8 mouse cellular contexts compared by ENCODE assay signal in the genomic region with DNA sequence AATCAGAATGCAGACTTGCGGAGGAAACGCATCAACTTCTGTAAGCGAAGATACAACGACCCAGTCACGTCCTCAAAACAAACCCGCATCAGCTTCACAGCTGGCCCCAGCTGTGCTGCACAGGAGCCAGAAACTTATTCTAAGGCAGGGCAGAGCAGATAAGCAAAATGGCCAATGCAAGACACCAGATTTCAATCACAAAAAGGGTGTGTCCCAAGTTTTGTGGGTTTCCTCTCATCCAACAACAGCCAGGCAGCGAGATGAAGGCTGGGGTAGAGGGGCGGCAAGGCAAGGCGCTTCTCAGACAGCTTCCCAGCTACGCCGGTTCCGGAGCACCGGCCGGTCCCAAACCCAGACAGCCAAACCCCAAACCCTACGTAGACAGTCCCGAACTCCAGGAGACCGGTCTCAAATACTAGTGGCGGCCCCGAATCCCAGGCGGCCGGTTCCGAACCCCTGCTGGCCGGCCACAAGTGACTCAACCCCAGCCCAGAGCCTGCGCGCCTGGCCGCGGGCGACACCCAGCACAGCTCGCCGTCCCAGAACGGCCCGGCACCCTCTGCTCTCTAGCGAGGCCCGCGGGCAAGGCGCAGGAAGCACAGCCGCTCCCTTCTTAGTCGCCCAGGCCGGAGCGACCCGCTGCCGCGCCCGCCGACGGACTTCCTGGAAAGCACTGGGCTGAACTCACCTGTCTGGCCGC. TPM values are rescaled to one million over a fixed set of nuclear protein-coding genes. Genes with fewer than 3 reads are reported as not detected.
DNase-seq lines count a peak whose midpoint lies in the region; ATAC-seq and TF ChIP-seq lines count a peak whose summit lies in the region.

No protein-coding gene starts in this region.

- peak overlapping the region; percentile 77 for H3K4me2 ChIP-seq in neural tube, embryonic 15.5 days

- H3K27ac ChIP-seq in neural tube, embryonic 15.5 days (replicated peaks), result peak overlapping the region; percentile 83

- TF ChIP-seq CTCF in brain, embryonic 14.5 days (IDR thresholded peaks at IDR 0.05; ENCODE audit: borderline replicate concordance, extremely low read depth, insufficient read depth, insufficient read length), result no peak
- TF ChIP-seq CTCF in lung, adult 2 months (IDR thresholded peaks at IDR 0.05; ENCODE audit: insufficient read depth, low read length), result no peak

- no peak for TF ChIP-seq POLR2A in brain, embryonic 14.5 days (IDR thresholded peaks at IDR 0.05; ENCODE audit: borderline replicate concordance, extremely low read depth, insufficient read depth, insufficient read length, poor library complexity, severe bottlenecking)
- TF ChIP-seq POLR2A in lung, adult 2 months (IDR thresholded peaks at IDR 0.05; ENCODE audit: borderline replicate concordance, extremely low read depth, low read depth, low read length), result no peak

- intact Hi-C loops in left cerebral cortex, postnatal 14 days (cut with DNase I), result no loop called here

- no peak for DNase-seq in frontal cortex, adult 2 months (ENCODE audit: extremely low spot score in 1 of 2, low spot score in 1 of 2)
- DNase-seq in brain, embryonic 14.5 days (ENCODE audit: low read depth), result peak; percentile 41
- DNase-seq in heart, adult 11 months, result peak; percentile 98
- peak; percentile 44 for DNase-seq in kidney, adult 11 months
- DNase-seq in lung, adult 2 months, result no peak
- DNase-seq in left cerebral cortex, postnatal 14 days (ENCODE audit: low spot score in 2 of 2), result no peak

- peaks cover 28% of the 10 kb centered on the region for H3K4me1 ChIP-seq in lung, adult 2 months (ENCODE audit: control insufficient read depth, insufficient read depth, low read length)
- H3K4me1 ChIP-seq in neural tube, embryonic 15.5 days, result peaks cover 26% of the 10 kb centered on the region

- peak overlapping the region; percentile 81 for H3K4me3 ChIP-seq in lung, adult 2 months (replicated peaks; ENCODE audit: extremely low read depth, low read depth, low read length)
- H3K4me3 ChIP-seq in neural tube, embryonic 15.5 days (replicated peaks), result peak overlapping the region; percentile 62

- H3K9me3 ChIP-seq in neural tube, embryonic 15.5 days (replicated peaks), result no peaks in the 10 kb centered on the region

- H3K27me3 ChIP-seq in neural tube, embryonic 15.5 days (replicated peaks), result no peaks in the 10 kb centered on the region

- no peaks in the 10 kb centered on the region for H3K36me3 ChIP-seq in neural tube, embryonic 15.5 days

- peak overlapping the region; percentile 71 for H3K9ac ChIP-seq in neural tube, embryonic 15.5 days (replicated peaks)

- peak; percentile 62 for ATAC-seq in frontal cortex, adult (ENCODE audit: low TSS enrichment)
- peak; percentile 82 for ATAC-seq in neural tube, embryonic 15.5 days (ENCODE audit: low FRiP score)

- 1% methylated on average over 47 of the region's 47 CpGs for WGBS in lung, adult 2 months
- under 1% methylated on average over 41 of the region's 47 CpGs for WGBS in neural tube, embryonic 15.5 days

RNA-seq across cellular contexts. Expression of gene Tmod3, which starts 0.5 kb away (rescaled TPM):
- polyA plus RNA-seq in frontal cortex, adult 2 months (2012; rRNA removed), result 53.7 and 62.4 TPM in 2 replicates
- 58.9 and 60.9 TPM in 2 replicates for polyA plus RNA-seq in brain, embryonic 14.5 days (2012; rRNA removed)
- polyA plus RNA-seq in lung, adult 2 months (2012; rRNA removed), result 30.9 and 46.5 TPM in 2 replicates
- 68.1 and 77.0 TPM in 2 replicates for polyA plus RNA-seq in neural tube, embryonic 15.5 days (2015; fragmentation: Nextera tagmentation; extraction: Ambion mirVana)
- 10 to 100 TPM; 59.0 to 64.9 TPM for total RNA-seq in left cerebral cortex, postnatal 14 days (2021)

RNA-seq across cellular contexts. Expression of gene Tmod2, which starts 52.2 kb away (rescaled TPM):
- polyA plus RNA-seq in frontal cortex, adult 2 months (2012; rRNA removed), result 94.4 and 99.2 TPM in 2 replicates
- 51.1 and 74.5 TPM in 2 replicates for polyA plus RNA-seq in brain, embryonic 14.5 days (2012; rRNA removed)
- polyA plus RNA-seq in lung, adult 2 months (2012; rRNA removed), result 3.3 and 7.6 TPM in 2 replicates
- 252 and 283 TPM in 2 replicates for polyA plus RNA-seq in neural tube, embryonic 15.5 days (2015; fragmentation: Nextera tagmentation; extraction: Ambion mirVana)
- 100 to 1,000 TPM; 436 to 438 TPM for total RNA-seq in left cerebral cortex, postnatal 14 days (2021)

Comparison
In these comparisons a context has a peak if more than half of its experiments do, and no peak if none do; other contexts are left out.
1. DNase-seq: peak in brain, embryonic 14.5 days (single experiment), heart, adult 11 months (single experiment) and kidney, adult 11 months (single experiment); none in frontal cortex, adult 2 months (0 of 2), lung, adult 2 months (single experiment) and left cerebral cortex, postnatal 14 days (0 of 2).